Mouse (Mus musculus): ENCODE data around the gene Gm20388. TPM values are rescaled to one million over a fixed set of nuclear protein-coding genes. Genes with fewer than 3 reads are reported as not detected.
"Not testable (repeated sequence)": the region's sequence is repeated elsewhere in the genome, so short reads cannot be mapped to it uniquely, and the experiment has no call there.

Gene Gm20388
- polyA plus RNA-seq, 1 experiment from 2014 or later = not detected

- peaks cover 88% of the 10 kb centered on the region for H3K36me3 ChIP-seq
- DNase-seq = no peak
- 94% methylated on average over 8 of the region's 8 CpGs for WGBS (ENCODE audit: insufficient replicate concordance)
- 0 out of 2 replicates have a peak overlapping the region, but pooled peaks have one; percentile 6 for H3K4me2 ChIP-seq
- no peaks in the 10 kb centered on the region for H3K27me3 ChIP-seq
- H3K9me3 ChIP-seq (replicated peaks) = no peaks in the 10 kb centered on the region
- H3K4me3 ChIP-seq (replicated peaks) = no peak overlapping the region
- no peak overlapping the region for H3K9ac ChIP-seq
- ATAC-seq (ENCODE audit: low read depth) = no peak
- peaks cover 38% of the 10 kb centered on the region for H3K4me1 ChIP-seq (replicated peaks)
- H3K27ac ChIP-seq = no peak overlapping the region
Measured at GRCm38 (mm10) chr8:123953686-123954085, 4043.0 kb downstream of the Gm20388 start.

- ATAC-seq (ENCODE audit: low read depth) (no peak), DNase-seq (no peak)
- H3K27ac ChIP-seq = no peak overlapping the region
- no peaks in the 10 kb centered on the region for H3K27me3 ChIP-seq
- WGBS (ENCODE audit: insufficient replicate concordance) = 94% methylated on average over 8 of the region's 8 CpGs
- 0 out of 2 replicates have a peak overlapping the region, but pooled peaks have one; percentile 6 for H3K4me2 ChIP-seq
- no peak overlapping the region for H3K9ac ChIP-seq
- peaks cover 93% of the 10 kb centered on the region for H3K36me3 ChIP-seq
- H3K9me3 ChIP-seq (replicated peaks) = no peaks in the 10 kb centered on the region
- H3K4me1 ChIP-seq (replicated peaks) = peaks cover 35% of the 10 kb centered on the region
- no peak overlapping the region for H3K4me3 ChIP-seq (replicated peaks)
Measured at GRCm38 (mm10) chr8:123954246-123954645, 4043.6 kb downstream of the Gm20388 start.

- Histone ChIP-seq H3K4me2 (no peak overlapping the region), H3K9ac (no peak overlapping the region), H3K36me3 (peaks cover 100% of the 10 kb centered on the region), H3K4me1 (replicated peaks) (peaks cover 16% of the 10 kb centered on the region), H3K4me3 (replicated peaks) (no peak overlapping the region), H3K27me3 (no peaks in the 10 kb centered on the region), H3K9me3 (replicated peaks) (no peaks in the 10 kb centered on the region), H3K27ac (no peak overlapping the region)
- WGBS (ENCODE audit: insufficient replicate concordance) = 83% methylated on average over 17 of the region's 17 CpGs
- ATAC-seq (ENCODE audit: low read depth) (no peak), DNase-seq (no peak)
Measured at GRCm38 (mm10) chr8:123958130-123958529, 4047.5 kb downstream of the Gm20388 start.

DNA sequence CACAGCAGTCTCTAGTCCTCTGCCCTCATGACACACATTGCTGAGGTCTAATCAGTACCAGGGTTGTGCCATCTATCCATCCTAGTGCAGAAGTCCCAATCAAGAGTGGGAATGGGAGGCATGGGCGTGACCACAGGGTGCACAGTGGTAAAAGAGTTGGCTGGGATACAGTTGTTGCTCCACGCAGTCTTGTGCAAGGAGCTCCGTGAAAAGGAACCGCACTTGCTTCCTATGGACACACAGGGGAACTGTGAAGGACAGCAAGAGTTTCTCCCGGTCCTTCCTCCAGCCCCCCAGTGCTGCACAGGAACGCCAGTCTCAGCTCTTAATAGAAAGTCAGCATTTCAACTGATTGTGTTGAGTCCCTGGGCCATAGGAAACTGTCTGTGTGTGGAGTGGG lies 4048.8 kb downstream of the Gm20388 start:
- Histone ChIP-seq H3K27me3 (no peaks in the 10 kb centered on the region), H3K36me3 (peaks cover 100% of the 10 kb centered on the region), H3K9me3 (replicated peaks) (no peaks in the 10 kb centered on the region), H3K4me2 (no peak overlapping the region), H3K27ac (no peak overlapping the region), H3K4me1 (replicated peaks) (peaks cover 13% of the 10 kb centered on the region), H3K4me3 (replicated peaks) (no peak overlapping the region), H3K9ac (no peak overlapping the region)
- 92% methylated on average over 6 of the region's 6 CpGs for WGBS (ENCODE audit: insufficient replicate concordance)
- ATAC-seq (ENCODE audit: low read depth) (no peak), DNase-seq (no peak)

DNA sequence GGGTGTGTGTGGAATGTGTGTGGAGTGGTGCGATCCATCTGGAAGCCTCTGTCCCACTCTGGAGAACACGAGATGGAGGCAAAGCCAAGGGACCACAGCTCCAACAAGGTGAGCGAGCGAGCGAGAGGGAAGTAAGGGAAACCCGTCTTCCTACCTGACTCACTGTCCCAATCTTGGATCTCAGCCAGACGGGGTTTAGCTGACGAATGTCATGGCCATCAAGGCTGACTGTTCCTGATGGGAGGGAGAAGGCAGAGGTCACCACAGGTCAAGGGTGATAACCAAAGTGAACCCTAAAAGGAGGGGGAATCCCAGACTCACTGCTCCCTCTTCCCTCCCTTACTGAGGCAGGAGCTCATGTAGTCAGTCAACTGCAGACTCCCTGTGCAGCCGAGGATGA lies 4049.4 kb downstream of the Gm20388 start:
- WGBS (ENCODE audit: insufficient replicate concordance) = 91% methylated on average over 9 of the region's 9 CpGs
- no peak for ATAC-seq (ENCODE audit: low read depth)
- no peaks in the 10 kb centered on the region for H3K9me3 ChIP-seq (replicated peaks)
- peaks cover 100% of the 10 kb centered on the region for H3K36me3 ChIP-seq
- no peak overlapping the region for H3K9ac ChIP-seq
- no peak for DNase-seq
- H3K4me1 ChIP-seq (replicated peaks) = peaks cover 13% of the 10 kb centered on the region
- H3K27ac ChIP-seq = no peak overlapping the region
- H3K4me3 ChIP-seq (replicated peaks) = no peak overlapping the region
- H3K27me3 ChIP-seq = no peaks in the 10 kb centered on the region
- no peak overlapping the region for H3K4me2 ChIP-seq

GRCm38 (mm10) chr8:123960556-123960955 lies 4049.9 kb downstream of the Gm20388 start:
- not testable (repeated sequence) for ATAC-seq (ENCODE audit: low read depth); H3K4me3 ChIP-seq (replicated peaks); H3K27ac ChIP-seq; H3K9ac ChIP-seq; DNase-seq; H3K4me2 ChIP-seq; H3K27me3 ChIP-seq; H3K9me3 ChIP-seq (replicated peaks)
- H3K4me1 ChIP-seq (replicated peaks) = peaks cover 13% of the 10 kb centered on the region
- WGBS (ENCODE audit: insufficient replicate concordance) = 83% methylated on average over 5 of the region's 5 CpGs
- peaks cover 100% of the 10 kb centered on the region for H3K36me3 ChIP-seq

DNA sequence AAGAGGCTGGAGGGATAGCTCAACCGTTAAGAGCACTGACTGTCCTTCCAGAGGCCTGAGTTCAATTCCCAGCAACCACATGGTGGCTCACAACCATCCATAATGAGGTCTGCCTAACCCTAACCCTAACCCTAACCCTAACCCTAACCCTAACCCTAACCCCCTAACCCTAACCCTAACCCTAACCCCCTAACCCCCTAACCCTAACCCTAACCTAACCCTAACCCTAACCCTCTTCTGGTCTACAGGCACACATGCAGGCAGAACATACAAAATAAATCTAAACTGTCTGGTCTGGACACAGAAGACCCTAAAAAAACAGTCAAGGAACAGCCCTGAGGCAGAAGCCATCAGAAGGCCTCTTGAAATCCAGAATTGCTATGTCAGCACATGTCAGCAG lies 4050.7 kb downstream of the Gm20388 start:
- no peak overlapping the region for H3K27ac ChIP-seq
- H3K4me2 ChIP-seq = no peak overlapping the region
- WGBS (ENCODE audit: insufficient replicate concordance) = 79% methylated on average over 1 of the region's 1 CpGs
- peaks cover 100% of the 10 kb centered on the region for H3K36me3 ChIP-seq
- DNase-seq = no peak
- ATAC-seq (ENCODE audit: low read depth) = no peak
- H3K27me3 ChIP-seq = no peaks in the 10 kb centered on the region
- no peak overlapping the region for H3K9ac ChIP-seq
- H3K9me3 ChIP-seq (replicated peaks) = no peaks in the 10 kb centered on the region
- H3K4me3 ChIP-seq (replicated peaks) = no peak overlapping the region
- peaks cover 13% of the 10 kb centered on the region for H3K4me1 ChIP-seq (replicated peaks)

GRCm38 (mm10) chr8:123966896-123967295 lies 4056.3 kb downstream of the Gm20388 start:
- Histone ChIP-seq H3K27ac (no peak overlapping the region), H3K4me3 (replicated peaks) (no peak overlapping the region), H3K36me3 (peaks cover 99% of the 10 kb centered on the region), H3K27me3 (no peaks in the 10 kb centered on the region), H3K9me3 (replicated peaks) (no peaks in the 10 kb centered on the region), H3K4me2 (no peak overlapping the region), H3K4me1 (replicated peaks) (peaks cover 27% of the 10 kb centered on the region), H3K9ac (no peak overlapping the region)
- ATAC-seq (ENCODE audit: low read depth) (no peak), DNase-seq (no peak)
- 65% methylated on average over 2 of the region's 2 CpGs for WGBS (ENCODE audit: insufficient replicate concordance)

GRCm38 (mm10) chr8:123973495-123973894 lies 4062.9 kb downstream of the Gm20388 start:
- 73% methylated on average over 1 of the region's 1 CpGs for WGBS (ENCODE audit: insufficient replicate concordance)
- Histone ChIP-seq H3K4me1 (replicated peaks) (peaks cover 91% of the 10 kb centered on the region), H3K36me3 (peaks cover 98% of the 10 kb centered on the region), H3K9ac (0 out of 2 replicates have a peak overlapping the region, but pooled peaks have one; percentile 22), H3K27ac (peak overlapping the region; percentile 67), H3K9me3 (replicated peaks) (0 out of 2 replicates have a peak, but pooled peaks cover 4% of the 10 kb centered on the region), H3K4me3 (replicated peaks) (peak overlapping the region; percentile 10; the same call in 1 of the 2 replicates), H3K4me2 (peak overlapping the region; percentile 39), H3K27me3 (no peaks in the 10 kb centered on the region)
- ATAC-seq (ENCODE audit: low read depth) = no peak
- DNase-seq = no peak

GRCm38 (mm10) chr8:123977499-123977898 lies 4066.9 kb downstream of the Gm20388 start:
- H3K27ac ChIP-seq = peak overlapping the region; percentile 100
- H3K36me3 ChIP-seq = peaks cover 83% of the 10 kb centered on the region
- H3K9me3 ChIP-seq (replicated peaks) = 0 out of 2 replicates have a peak, but pooled peaks cover 4% of the 10 kb centered on the region
- H3K9ac ChIP-seq = peak overlapping the region; percentile 100
- H3K4me2 ChIP-seq = peak overlapping the region; percentile 79
- DNase-seq (no peak), ATAC-seq (ENCODE audit: low read depth) (no peak)
- peaks cover 85% of the 10 kb centered on the region for H3K4me1 ChIP-seq (replicated peaks)
- H3K27me3 ChIP-seq = no peaks in the 10 kb centered on the region
- H3K4me3 ChIP-seq (replicated peaks) = peak overlapping the region; percentile 94
- 91% methylated on average over 4 of the region's 4 CpGs for WGBS (ENCODE audit: insufficient replicate concordance)

- H3K9ac ChIP-seq = peak overlapping the region; percentile 100
- 42% methylated on average over 14 of the region's 14 CpGs for WGBS (ENCODE audit: insufficient replicate concordance)
- H3K4me1 ChIP-seq (replicated peaks) = peaks cover 79% of the 10 kb centered on the region
- ATAC-seq (ENCODE audit: low read depth) (no peak), DNase-seq (no peak)
- H3K9me3 ChIP-seq (replicated peaks) = 0 out of 2 replicates have a peak, but pooled peaks cover 4% of the 10 kb centered on the region
- H3K4me3 ChIP-seq (replicated peaks) = peak overlapping the region; percentile 94
- peak overlapping the region; percentile 79 for H3K4me2 ChIP-seq
- H3K27me3 ChIP-seq = no peaks in the 10 kb centered on the region
- peak overlapping the region; percentile 100 for H3K27ac ChIP-seq
- peaks cover 75% of the 10 kb centered on the region for H3K36me3 ChIP-seq
Measured at GRCm38 (mm10) chr8:123978166-123978838, 4067.7 kb downstream of the Gm20388 start.

DNA sequence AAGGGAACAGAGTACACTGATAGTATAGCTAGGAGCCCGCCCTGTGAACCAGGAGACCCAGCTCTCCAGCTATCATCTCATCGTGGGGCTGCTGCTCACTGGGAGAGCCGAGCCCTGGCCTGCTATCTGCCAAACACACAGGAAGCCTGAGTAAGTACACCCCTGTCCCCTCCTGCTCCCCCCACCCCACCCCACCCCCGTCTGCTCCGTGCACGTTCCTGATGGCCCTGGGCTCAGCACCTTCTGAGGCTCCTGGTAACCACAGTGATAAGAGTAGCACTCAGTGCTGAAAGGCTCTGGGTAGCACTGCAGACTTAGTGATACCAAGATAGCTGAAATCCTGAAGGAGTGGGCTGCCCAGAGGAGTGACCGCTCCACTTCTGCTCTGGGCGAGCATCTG lies 4068.3 kb downstream of the Gm20388 start:
- peak overlapping the region; percentile 100 for H3K9ac ChIP-seq

More for the DNA sequence above, 4068.3 kb downstream of the Gm20388 start:
- Histone ChIP-seq H3K27me3 (no peaks in the 10 kb centered on the region), H3K4me2 (peak overlapping the region; percentile 79), H3K4me3 (replicated peaks) (peak overlapping the region; percentile 94), H3K4me1 (replicated peaks) (peaks cover 80% of the 10 kb centered on the region), H3K27ac (peak overlapping the region; percentile 100), H3K36me3 (peaks cover 71% of the 10 kb centered on the region), H3K9me3 (replicated peaks) (0 out of 2 replicates have a peak, but pooled peaks cover 4% of the 10 kb centered on the region)
- peak; percentile 89 for ATAC-seq (ENCODE audit: low read depth)
- 9% methylated on average over 8 of the region's 8 CpGs for WGBS (ENCODE audit: insufficient replicate concordance)
- DNase-seq = peak; percentile 89

Measured in liver, embryonic 13.5 days (tissue).